Mouse (Mus musculus) cerebellum, adult 2 months (tissue): ENCODE data around the gene Nploc4. TPM values are rescaled to one million over a fixed set of nuclear protein-coding genes. Genes with fewer than 3 reads are reported as not detected.

Source experiments
- DNase-seq, 2 experiments: peaks; one replicate each; pipeline ENCODE4 v3.0.0; 2021
- H3K27ac ChIP-seq: fragments of 200-500 bp; 2 replicates; pipeline ENCODE4 v1.5.1; 2012; ENCODE audit warnings: low read length, control low read depth, inconsistent platforms; ENCODE audit not compliant: insufficient read depth
- H3K27me3 ChIP-seq: fragments of 200-500 bp; 2 replicates; pipeline ENCODE4 v1.6.1; 2012; ENCODE audit warnings: inconsistent platforms, mild to moderate bottlenecking, low read length, moderate library complexity; ENCODE audit not compliant: control insufficient read depth, insufficient read depth
- H3K4me1 ChIP-seq: fragments of 200-500 bp; 2 replicates; pipeline ENCODE4 v1.6.1; 2011; ENCODE audit warnings: low read length; ENCODE audit not compliant: control insufficient read depth, insufficient read depth
- H3K4me3 ChIP-seq: fragments of 200-500 bp; replicated peaks from 2 replicates; pipeline ENCODE3; 2011; ENCODE audit warnings: mild to moderate bottlenecking, low read depth, low read length, control low read depth; ENCODE audit not compliant: insufficient read depth
- CTCF ChIP-seq: fragments of 200-500 bp; IDR thresholded peaks from 2 replicates; pipeline ENCODE4 v1.5.1; 2011; ENCODE audit warnings: low read depth, mild to moderate bottlenecking, control low read depth, low read length, moderate library complexity, borderline replicate concordance; ENCODE audit not compliant: insufficient read depth
- POLR2A ChIP-seq: fragments of 200-500 bp; IDR thresholded peaks from 2 replicates; pipeline ENCODE4 v1.6.1; 2011; ENCODE audit warnings: low read length, control low read depth, borderline replicate concordance; ENCODE audit not compliant: insufficient read depth
- WGBS: fragments of 180-500 bp; shearing (Covaris S2); methylation state at CpG from one replicate; pipeline ENCODE4 v1.1.7; 2018; 5-methylcytosine and 5-hydroxymethylcytosine counted together
- polyA plus RNA-seq: library from polyadenylated mRNA; depleted of rRNA; stranded (reverse); fragments of >200 nt; gene quantifications from 2 replicates; pipeline ENCODE4 v1.2.3, GENCODE M21; 2012; rRNA removed

Nploc4 gene
- 54.2 and 56.3 TPM in 2 replicates for polyA plus RNA-seq

DNA sequence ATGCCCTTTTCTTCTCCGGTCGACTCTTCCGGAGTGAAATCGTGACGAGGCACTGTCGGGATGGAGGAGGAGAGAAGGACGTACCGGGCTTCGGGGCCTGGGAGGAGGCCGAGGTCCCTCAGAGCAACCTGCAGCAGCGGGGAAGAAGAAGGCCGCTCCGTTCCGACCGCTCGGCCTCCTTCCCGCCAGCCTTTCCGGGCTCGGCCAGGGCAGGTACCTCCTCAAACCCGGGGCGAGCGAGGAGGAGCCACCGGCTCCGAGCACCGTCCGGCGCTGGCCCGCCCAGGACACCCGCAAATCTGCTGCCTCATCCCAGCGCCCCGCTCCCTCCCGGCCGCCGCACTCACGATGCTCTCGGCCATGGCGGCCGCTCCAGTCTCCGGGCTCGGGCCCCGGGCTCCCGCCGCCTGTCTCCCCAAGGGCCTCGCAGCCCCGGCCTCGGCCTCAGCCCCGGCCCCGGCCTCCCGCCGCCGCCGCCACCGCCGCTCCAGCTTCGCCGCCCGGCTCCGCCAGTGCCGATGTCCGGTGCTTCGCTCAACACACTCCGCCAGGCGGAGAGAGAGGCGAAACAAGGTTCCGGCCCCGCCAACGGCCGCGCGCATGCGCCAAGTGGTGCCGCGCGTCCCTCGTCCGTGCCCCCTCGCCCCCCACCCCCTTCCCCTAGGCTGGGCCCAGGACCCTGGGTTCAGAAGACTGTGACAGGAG is at the start of gene Nploc4:
Gene Nploc4 (minus strand): TSS at position 557 of the 705 bp plus-strand sequence.
- H3K4me1 ChIP-seq = no peaks in the 10 kb centered on the region; the same call in 1 of the 2 replicates
- no peak for TF ChIP-seq CTCF
- peak; percentile 62 for TF ChIP-seq POLR2A
- peak; percentile 86 to 93 for DNase-seq
- under 1% methylated on average over 75 of the region's 77 CpGs for WGBS
- H3K27me3 ChIP-seq = no peaks in the 10 kb centered on the region
- peak within 1 kb of the TSS; percentile 83 for H3K4me3 ChIP-seq
- peak within 1 kb of the TSS; percentile 51 for H3K27ac ChIP-seq

DNA sequence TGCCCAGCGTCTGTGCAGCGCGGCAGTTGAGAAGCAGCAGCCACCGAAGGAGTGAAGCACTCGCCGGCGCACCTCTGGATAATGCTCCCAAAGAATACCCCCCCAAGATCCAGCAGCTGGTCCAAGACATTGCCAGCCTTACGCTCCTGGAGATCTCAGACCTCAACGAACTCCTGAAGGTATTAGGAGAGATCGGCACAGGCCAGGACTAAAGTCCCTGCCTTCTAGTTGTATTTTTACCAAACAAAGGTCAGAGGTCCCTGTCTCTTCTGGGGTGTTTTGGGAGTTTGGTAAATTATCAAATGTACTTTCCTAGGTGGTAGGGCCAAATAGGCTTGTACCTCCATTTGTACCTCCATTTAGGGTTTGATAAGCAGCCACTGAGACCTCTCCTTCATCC is 47.7 kb upstream of the Nploc4 start:
- no peak for DNase-seq
- no peak for TF ChIP-seq CTCF
- no peak for TF ChIP-seq POLR2A
- Histone ChIP-seq H3K27ac (peak overlapping the region; percentile 17; the same call in 1 of the 2 replicates), H3K4me3 (peak overlapping the region; percentile 78), H3K27me3 (no peaks in the 10 kb centered on the region), H3K4me1 (peaks cover 3% of the 10 kb centered on the region; the same call in 1 of the 2 replicates)
- 4% methylated on average over 10 of the region's 10 CpGs for WGBS

DNA sequence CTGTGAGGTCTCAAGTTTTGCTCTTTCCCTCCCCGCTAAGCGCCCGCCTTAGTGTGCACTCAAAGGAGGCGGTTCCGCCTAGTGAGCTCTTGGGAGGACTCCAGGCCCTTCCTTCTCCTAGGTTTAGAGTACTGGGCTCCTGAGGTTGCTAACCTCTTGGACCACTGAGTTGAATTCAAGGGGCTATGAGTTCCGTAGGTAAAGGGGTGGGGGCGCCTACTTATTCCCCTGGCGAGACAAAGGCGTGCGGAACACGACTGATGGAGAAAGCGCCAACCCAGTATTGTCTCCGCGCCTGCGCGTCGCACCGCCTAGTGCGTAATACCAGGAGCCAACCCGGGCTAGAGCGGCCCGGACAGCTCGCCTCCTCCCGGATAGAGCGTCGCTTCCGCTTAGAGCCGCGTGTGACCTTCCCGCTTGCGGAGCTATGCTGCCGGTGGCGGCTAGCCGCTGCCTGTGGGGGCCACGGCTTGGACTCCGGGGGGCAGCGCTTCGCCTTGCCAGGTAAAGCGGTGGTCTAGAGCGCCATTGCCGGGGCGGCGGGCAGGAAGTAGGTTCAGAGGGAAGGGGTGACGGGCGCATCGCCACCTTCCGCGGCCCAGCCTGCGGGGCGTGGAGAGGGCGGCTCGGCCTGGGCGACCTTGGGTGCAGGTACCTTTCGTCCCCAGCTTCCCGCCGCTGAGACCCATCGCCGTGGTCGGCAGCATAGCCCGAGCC is 46.9 kb upstream of the Nploc4 start, which contains the start of gene Mrpl12:
Gene Mrpl12 (plus strand): TSS at position 349 of the 717 bp plus-strand sequence.
- DNase-seq = peak; percentile 91 to 93
- TF ChIP-seq CTCF = no peak
- peak; percentile 87 for TF ChIP-seq POLR2A
- peak within 1 kb of the TSS; percentile 35 for H3K27ac ChIP-seq
- peak within 1 kb of the TSS; percentile 78 for H3K4me3 ChIP-seq
- WGBS = under 1% methylated on average over 60 of the region's 60 CpGs
- no peaks in the 10 kb centered on the region for H3K27me3 ChIP-seq
- H3K4me1 ChIP-seq = peaks cover 1% of the 10 kb centered on the region; the same call in 1 of the 2 replicates

DNA sequence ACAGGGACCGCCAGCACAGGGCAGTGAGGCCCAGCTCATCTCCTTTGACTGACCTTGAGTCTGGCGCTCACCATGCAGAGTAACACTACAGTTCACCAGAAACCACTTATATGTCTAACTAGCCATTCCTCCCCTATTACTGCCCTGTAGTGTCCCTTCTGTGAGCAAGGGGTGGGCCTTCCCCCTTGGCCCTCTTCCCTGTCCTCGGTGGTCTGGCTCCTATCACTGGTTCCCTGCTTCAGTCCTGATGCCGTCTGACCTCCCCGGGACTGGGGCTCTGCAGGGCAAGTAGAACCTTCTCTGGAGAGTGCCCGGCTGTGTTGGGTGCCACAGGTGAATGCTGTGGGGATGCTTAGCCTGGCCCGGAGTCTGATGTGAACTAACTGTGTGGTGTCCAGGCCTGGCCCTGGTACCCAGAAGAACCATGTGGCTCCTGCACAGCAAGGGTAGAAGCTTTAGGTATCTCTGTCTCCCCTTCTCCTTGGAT is 46.0 kb upstream of the Nploc4 start:
- no peak for TF ChIP-seq CTCF
- no peak for TF ChIP-seq POLR2A
- 65% methylated on average over 7 of the region's 7 CpGs for WGBS
- Histone ChIP-seq H3K27ac (no peak overlapping the region), H3K27me3 (no peaks in the 10 kb centered on the region), H3K4me1 (no peaks in the 10 kb centered on the region), H3K4me3 (no peak overlapping the region)
- DNase-seq = no peak

DNA sequence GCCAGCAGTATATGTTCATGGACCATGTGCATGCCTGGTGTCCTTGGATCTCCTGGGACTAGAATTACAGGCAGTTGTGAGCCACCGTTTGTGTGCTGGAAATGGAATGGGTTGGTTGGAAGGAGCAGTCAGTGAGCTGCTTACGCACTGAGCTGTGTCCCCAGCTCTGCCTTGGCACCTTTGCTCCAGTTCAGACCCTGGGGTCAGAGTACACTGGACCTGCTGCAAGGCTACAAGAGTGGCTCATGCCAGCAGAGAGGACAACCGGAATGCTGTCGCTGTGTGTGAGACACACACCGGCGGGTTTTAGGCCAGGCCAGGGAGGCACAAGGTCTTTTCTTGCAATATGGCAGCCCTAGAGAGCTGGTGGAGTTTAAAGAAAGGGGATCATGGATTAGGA is 34.5 kb upstream of the Nploc4 start:
- H3K4me3 ChIP-seq = no peak overlapping the region
- no peaks in the 10 kb centered on the region; the same call in 1 of the 2 replicates for H3K4me1 ChIP-seq
- no peak for TF ChIP-seq CTCF
- WGBS = 94% methylated on average over 6 of the region's 6 CpGs
- H3K27me3 ChIP-seq = no peaks in the 10 kb centered on the region
- DNase-seq = no peak
- H3K27ac ChIP-seq = no peak overlapping the region

DNA sequence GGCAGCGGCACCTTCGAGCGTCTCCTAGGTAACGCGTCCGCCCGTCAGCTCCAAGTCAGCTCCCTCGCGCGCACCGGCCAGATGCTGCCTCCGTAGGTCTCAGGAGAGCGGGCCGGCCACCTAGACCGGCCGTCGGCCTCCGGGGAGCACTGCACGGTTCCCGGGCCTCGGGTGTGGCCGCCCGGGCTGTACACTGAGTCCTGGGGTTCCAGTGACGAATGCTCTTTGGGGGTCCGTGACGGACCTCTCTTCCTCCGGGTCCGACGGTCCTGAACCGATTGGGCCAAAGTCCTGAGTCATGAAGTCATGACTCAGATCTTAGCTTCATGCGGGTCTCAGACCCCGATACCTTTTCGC is 30.2 kb upstream of the Nploc4 start:
- Histone ChIP-seq H3K27me3 (no peaks in the 10 kb centered on the region), H3K4me3 (peak overlapping the region; percentile 63), H3K4me1 (no peaks in the 10 kb centered on the region; the same call in 1 of the 2 replicates), H3K27ac (no peak overlapping the region)
- under 1% methylated on average over 33 of the region's 33 CpGs for WGBS
- TF ChIP-seq CTCF = no peak
- no peak for TF ChIP-seq POLR2A
- DNase-seq = no peak

DNA sequence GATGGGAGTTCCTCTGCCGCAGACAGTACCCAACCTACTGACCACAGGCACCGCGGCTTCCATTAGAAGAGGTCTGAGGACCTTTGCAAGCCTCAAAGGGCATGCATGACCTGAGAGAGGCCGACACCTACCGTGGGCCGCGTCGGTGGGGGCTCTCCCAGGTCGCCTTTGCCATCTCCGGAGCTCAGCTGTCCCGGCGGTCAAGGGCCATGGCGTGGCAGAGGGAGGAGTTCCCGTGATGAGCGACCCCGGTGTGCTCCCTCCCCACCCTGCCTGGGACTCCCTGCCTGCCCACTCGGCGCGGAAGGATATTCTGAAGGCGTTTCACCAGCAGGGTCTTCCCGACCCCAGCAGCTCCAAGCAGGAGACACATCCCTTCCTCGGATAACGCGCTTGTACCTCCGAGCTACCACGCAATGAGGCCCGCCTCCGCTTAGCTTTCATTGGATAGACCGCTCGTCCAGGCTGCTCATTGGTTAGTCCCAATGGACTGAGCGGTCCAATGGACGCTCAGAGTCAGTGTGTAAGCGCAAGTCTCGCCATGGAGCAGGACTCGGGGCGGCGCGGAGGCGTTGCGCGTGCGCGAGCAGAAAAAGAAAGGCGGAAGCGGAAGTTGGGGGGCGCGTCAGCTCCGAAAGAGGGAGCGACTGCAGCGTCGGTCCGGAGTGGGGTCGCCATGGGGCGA is 29.7 kb upstream of the Nploc4 start, which contains the start of gene Arl16:
Gene Arl16 (minus strand): TSS at position 557 of the 685 bp plus-strand sequence.
- no peak within 1 kb of the TSS for H3K27ac ChIP-seq
- WGBS = under 1% methylated on average over 54 of the region's 54 CpGs

More for the DNA sequence above, 29.7 kb upstream of the Nploc4 start, which contains the start of gene Arl16:
- no peaks in the 10 kb centered on the region for H3K27me3 ChIP-seq
- no peaks in the 10 kb centered on the region; the same call in 1 of the 2 replicates for H3K4me1 ChIP-seq
- DNase-seq = peak; percentile 93 to 96
- TF ChIP-seq POLR2A = peak; percentile 86
- TF ChIP-seq CTCF = no peak
- peak within 1 kb of the TSS; percentile 67 for H3K4me3 ChIP-seq
